Mouse (Mus musculus) spleen, embryonic (tissue): ENCODE measurements around the gene Tyk2.

Experiments
- CTCF ChIA-PET: fragments of 350-600 bp; sonication (Branson Sonifier 250); formaldehyde crosslinking; loops from one replicate; lab custom pipeline; 2022; lab: Charles Lee

Gene Tyk2

DNA sequence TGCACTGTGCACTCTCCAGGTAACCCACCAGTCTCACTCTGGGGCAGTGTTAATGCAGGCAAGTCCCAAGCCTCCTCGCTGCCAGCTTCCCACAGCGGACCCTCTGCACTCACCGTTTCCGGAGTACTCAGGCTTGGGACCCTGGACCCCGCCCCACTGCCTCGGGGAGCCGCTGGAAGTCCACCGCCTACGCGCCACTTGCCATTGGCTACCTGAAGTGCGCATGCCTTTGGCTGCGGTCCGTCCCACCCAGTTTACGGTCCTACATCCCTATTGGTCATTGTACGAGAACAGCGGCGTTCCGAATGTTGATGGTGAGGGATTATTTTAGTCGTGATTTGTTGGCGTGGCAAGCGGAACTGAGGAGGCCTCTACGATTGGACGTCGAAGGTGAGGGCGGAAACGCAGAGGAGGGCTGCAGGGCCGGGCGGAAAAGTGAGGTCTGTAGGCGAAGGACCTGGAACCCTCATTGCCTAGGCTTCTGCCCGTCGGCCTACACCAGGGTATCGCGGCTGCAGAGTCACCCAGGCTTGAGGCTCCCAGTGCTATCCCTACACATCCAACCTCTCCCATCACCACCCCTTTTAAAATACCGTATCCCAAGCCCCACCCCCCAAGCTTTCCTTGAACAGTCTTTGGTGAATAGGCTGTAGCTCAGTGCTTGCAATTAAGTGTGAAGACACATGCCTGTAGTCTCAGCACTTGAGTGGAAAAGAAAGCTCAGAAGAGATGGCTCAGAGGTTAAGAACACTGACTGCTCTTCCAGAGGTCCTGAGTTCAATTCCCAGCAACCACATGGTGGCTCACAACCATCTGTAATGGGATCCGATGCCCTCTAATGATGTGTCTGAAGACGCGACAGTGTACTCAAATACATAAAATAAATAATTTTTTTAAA is at the start of gene Tyk2:
Gene Tyk2 (minus strand): TSS at position 185 of the 898 bp plus-strand sequence.
- CTCF ChIA-PET = no interaction called here

GRCm38 (mm10) chr9:21180841-21181240 is 49.8 kb upstream of the Tyk2 start:
- CTCF ChIA-PET = no interaction called here

GRCm38 (mm10) chr9:21180402-21180801 is 49.4 kb upstream of the Tyk2 start:
- CTCF ChIA-PET = interaction anchor here (1.0 kb wide), 1 partner anchor 12 kb away, joined by 6 read pairs; no protein-coding TSS in a partner anchor

DNA sequence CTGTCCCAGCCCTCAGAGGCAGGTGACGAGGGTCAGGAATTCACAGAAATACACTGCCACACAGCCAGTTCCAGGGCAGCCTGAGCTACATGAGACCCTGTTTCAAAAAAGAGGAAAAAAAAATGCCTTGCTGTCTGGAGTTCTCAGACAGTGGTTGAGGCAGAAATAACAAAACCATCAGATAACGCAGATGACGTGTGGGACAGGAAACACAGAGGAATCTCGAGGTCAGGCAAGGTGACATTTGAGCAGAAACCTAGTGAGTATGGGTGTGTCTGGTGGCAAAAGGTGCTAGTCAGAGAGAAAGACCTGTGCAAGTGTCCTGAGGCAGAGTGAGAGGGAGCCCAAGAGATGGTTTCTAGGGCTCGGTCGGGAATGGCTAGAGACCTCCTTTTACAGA is 41.3 kb upstream of the Tyk2 start:
- CTCF ChIA-PET = no interaction called here

DNA sequence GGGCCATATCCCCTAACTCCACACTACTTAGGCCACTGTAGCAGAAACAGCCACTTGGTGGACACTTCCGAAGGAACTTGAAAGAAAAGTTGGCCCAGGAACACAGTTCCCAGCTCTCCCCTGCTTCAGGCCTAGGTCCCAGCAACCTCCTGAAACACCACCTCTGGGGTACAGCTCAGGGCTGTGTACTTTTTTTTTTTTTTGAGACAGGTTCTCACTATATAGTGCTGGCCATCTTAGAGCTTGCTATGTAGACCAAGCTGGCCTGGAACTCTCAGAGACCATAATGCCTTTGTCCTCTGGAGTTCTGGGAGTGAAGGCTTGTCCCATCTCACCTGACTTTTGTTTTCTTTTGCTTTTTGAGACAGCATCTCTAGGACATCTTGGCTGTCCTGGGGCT is 38.1 kb upstream of the Tyk2 start:
- CTCF ChIA-PET = no interaction called here

DNA sequence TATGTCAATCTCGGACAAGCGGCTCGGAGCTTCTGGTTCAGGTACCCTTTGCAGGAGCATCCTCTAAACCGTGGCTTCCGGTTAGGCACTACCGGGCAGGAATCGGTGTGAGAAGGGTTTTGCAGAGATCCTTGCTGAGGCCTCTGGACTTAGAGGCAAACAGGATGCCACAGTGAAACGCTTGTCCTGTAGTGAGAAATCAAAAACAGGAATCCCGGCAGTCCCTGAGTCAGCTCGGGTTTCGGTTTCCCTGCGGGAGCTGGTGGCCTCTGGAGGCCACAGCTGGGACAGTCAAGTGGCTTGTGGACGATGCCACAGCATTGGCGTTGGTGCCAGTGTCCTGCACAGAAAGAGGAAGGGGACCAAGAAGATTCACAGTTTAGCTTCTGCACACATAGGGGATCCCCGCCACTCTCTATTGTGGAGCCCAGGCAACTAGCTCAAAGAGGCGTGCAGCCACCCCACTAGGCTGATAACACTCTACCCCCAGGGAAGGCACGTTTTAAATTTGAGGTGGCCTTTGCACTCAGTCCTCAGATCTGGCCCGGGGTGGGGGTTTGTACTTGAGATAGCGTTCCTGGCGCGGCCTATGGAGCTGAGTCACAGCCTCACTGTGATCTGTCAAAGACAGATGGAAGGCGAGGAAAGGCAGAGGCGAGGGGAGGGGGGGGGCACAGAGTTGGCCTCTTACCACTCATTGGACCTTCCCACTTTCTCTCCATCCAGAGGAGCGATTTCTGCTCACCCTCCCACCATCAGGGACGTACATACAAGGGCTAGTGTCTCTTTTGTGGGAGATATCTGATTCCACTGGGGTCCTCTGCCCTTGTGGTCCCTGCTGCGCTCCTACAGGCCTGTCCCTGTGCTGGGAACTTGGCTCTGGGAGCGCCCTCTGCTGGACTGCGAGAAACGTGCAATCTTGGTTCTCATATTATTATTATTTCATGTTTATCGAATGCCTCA is 37.4 kb upstream of the Tyk2 start:
- CTCF ChIA-PET = interaction anchor here (0.8 kb wide), 1 partner anchor 12 kb away, joined by 6 read pairs; no protein-coding TSS in a partner anchor

DNA sequence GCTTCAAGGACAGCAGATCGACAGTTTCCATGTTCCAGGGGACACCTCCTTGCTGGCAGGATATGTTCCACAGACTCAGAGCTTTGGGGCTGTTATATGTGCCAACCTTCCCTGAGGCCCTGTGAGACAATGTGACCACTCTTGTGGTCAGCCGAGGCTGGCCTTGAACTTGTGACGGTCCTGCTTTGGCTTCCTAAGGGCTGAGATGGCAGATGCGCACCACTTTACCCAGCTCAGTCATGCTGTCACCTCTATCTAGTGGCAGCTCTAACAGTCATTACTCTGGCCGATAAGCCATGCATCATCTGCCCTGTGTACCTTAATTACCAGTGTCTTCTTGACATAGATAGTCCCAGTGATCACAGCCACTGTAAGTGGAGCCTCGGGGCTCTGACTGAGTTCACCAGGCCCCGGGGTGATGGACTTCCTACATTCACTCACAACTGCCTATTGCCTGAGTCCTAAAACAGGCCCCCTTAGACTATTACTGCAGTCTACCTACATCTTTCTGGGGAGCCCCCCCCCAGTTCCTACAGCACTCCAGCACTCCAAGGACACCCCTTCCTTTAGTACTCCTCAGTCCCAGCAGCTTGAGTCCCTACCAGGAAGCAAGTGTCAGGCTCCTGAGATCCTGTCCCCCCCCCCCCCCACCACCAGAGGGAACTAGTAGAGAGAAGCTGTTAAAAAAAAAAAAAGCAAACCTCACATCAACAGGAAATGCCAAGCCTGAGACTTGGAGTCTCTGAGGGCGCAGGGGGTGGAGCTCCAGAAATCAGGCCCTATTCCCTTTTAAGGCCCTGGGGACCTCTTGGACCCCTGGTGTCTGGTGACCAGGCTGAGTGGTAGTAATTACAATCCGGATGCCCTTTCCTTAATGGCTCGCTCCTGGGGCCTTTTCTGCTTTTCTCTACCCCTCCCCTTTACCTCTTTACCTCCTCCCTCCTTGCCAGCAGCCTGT is 36.4 kb upstream of the Tyk2 start:
- CTCF ChIA-PET = interaction anchor here (0.6 to 0.8 kb wide), 2 partner anchors 15 to 45 kb away, joined by 3 to 4 read pairs; no protein-coding TSS in a partner anchor

- CTCF ChIA-PET = interaction anchor here (0.6 to 0.8 kb wide), 2 partner anchors 44 to 432 kb away, joined by 3 to 4 read pairs; no protein-coding TSS in a partner anchor
Observed at GRCm38 (mm10) chr9:21166516-21166915, 35.5 kb upstream of the Tyk2 start.

- CTCF ChIA-PET = interaction anchor here (0.6 kb wide), 1 partner anchor 433 kb away, joined by 3 read pairs; no protein-coding TSS in a partner anchor
Observed at GRCm38 (mm10) chr9:21165952-21166451, 35.0 kb upstream of the Tyk2 start.

DNA sequence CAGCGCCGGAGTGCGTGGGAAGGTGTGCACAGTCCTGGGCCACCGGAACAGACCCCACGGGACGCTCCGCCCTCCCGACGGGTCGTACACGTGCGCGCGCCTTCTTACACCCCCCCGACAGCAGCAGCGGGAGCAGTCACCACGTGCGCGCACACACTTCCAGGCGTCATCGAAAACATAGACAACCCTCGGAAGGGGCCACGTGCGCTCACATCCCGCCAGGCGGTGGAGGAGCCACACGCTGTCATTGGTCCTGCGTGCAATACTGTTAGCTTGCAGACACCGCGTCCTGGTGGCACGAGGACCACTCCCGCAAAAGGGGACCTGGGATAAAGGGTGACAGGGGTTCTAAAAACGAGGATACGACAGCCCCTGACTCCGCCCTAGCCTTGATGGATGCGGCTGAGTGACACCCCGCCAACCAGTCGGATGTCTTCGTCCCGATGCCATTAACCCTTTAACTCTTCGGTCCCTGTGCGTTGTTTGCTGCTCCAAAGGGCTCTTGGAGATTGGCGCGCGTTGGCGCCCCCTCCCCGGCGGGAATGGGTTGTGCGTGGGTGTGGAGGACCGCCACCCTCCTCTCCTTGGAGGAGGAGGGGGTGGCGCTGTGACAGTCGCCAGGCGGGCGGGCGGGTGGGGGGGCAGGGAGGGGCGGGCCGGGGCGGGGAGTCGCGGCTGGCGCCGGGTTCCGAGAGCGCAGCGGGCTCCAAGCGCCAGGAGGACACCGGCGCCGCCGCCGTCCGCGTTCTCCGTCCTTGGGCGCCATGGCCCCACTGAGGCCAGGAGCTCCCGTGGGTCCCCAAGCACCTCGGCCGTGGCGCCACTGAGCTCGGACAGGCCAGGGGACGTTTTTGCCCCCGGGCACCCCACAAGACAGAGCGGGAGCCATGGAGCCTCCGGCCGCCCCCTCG is 34.3 kb upstream of the Tyk2 start, which contains the start of gene Pde4a:
Gene Pde4a (plus strand): TSS at position 674 of the 911 bp plus-strand sequence.
- CTCF ChIA-PET = no interaction called here

DNA sequence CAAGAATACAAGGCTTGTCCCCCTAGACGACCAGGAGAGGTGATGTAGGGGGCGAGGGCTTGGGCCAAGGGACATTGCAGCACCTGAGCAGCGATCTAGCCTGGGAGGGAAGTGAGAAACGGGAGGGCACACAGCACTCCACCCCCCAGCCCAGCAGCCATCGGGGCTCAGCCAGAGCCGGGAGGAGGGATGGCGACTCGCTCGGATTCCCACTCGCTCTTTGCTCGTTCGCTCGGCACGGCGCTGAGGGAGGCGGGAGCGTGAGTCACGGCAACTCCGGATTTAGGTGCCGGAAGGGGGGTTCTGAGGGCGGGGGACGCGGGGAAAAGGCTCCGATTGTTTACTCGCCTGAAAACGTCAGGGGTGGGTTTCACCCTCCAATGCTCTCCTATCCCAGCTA is 33.0 kb upstream of the Tyk2 start:
- CTCF ChIA-PET = no interaction called here

GRCm38 (mm10) chr9:21163086-21164050 is 32.3 kb upstream of the Tyk2 start:
- CTCF ChIA-PET = interaction anchor here (1.3 kb wide), 1 partner anchor 11 kb away, joined by 4 read pairs; no protein-coding TSS in a partner anchor

GRCm38 (mm10) chr9:21161209-21161909 is 30.3 kb upstream of the Tyk2 start:
- CTCF ChIA-PET = interaction anchor here (0.6 kb wide), 2 partner anchors 27 to 48 kb away, joined by 4 to 6 read pairs; no protein-coding TSS in a partner anchor

DNA sequence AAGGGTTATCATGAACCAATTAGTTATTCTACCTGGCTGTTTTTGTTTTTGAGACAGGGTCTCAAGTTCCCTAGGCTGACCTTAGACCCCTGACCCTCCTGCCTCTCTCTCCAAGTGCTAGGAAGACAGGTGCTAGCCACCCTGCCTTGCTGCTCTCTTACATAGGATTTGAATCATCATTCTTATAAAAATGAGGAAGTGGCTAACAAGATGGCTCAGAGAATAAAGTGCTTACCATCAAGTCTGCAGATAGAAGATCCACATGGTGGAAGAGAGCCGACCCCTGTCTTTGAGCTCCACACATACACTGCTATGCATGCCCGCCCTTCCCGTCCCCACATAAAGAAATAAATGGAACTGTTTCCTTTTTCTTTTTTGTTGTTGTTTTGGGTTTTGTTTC is 23.7 kb upstream of the Tyk2 start:
- CTCF ChIA-PET = no interaction called here

- CTCF ChIA-PET = no interaction called here
Observed at GRCm38 (mm10) chr9:21153833-21154232, 22.8 kb upstream of the Tyk2 start.

- CTCF ChIA-PET = no interaction called here
Observed at GRCm38 (mm10) chr9:21153331-21153730, 22.3 kb upstream of the Tyk2 start.

DNA sequence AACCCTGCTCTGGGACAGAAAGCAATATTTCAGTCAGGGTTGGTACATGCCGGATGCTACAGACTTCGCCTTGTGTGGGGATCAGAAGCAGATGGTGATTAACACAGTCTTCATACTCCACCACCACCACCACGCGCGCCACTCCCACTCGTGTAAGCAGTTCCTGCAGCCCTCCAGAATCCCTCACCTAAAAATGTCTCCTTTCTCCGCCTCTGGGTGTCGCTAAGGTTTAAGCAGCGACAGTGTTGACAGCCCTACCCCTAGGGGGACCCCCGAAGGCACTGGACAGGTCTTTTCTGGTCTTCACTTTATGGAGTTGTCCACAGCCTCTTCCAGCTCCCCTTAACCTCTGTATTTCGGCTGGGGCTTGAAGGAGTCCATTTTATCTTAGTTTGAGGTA is 21.7 kb upstream of the Tyk2 start:
- CTCF ChIA-PET = interaction anchor here (0.6 to 0.8 kb wide), 3 partner anchors 10 to 44 kb away, joined by 3 to 8 read pairs (median 4); no protein-coding TSS in a partner anchor
